ENCODE assay signal across 10 mouse cellular contexts in the genomic region with DNA sequence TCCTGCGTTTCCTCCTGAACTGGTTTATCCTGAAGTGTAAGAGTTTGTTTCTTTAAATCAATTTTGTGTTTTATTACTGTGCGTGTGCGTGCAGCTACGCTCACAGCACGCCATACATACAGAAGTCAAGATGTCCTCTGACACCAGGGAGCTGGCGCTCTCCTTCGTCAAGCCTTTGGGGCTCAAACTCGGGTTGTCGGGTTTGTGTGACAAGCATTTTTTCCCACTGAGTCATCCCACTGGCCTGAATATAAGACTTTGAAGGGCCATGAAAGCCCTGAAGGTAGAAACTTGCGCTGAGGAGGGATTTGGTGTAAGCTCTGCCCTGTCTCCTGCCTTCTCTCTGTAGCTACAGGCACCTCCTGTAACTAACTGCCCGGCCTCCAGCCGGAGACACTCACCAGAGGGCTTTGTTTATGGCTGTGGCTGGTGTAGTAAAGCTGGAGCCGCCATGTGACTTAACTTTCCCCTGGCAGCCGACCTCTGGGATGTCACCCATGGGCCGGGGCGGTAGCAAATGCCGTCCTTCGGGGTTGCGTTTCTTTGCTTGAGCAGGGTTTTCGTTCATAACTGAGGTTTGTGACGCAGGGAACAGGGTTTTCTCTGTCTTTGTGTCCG. TPM values are rescaled to one million over a fixed set of nuclear protein-coding genes. Genes with fewer than 3 reads are reported as not detected.
DNase-seq lines count a peak whose midpoint lies in the region; ATAC-seq and TF ChIP-seq lines count a peak whose summit lies in the region.
"Had no signal": no experiment of that assay in that cellular context is flagged by ENCODE, and none has a peak within 500 bp of the region (broad histone marks: within the 10 kb centered on the region; RNA-seq: fewer than 3 reads in every experiment).

No protein-coding gene starts in this region.

- H3K36me3 ChIP-seq in lung, embryonic 15.5 days: peaks cover 25% of the 10 kb centered on the region; the same call in 1 of the 2 replicates
- peaks cover 17% of the 10 kb centered on the region for H3K36me3 ChIP-seq in forebrain, embryonic 12.5 days (replicated peaks)
- H3K36me3 ChIP-seq in kidney, postnatal 0 days (ENCODE audit: insufficient read depth, low read length): peaks cover 4% of the 10 kb centered on the region; the same call in 1 of the 2 replicates
- H3K36me3 ChIP-seq in stomach, embryonic 14.5 days (ENCODE audit: control insufficient read depth, insufficient read depth, low read length): peaks cover 19% of the 10 kb centered on the region

- H3K27me3 ChIP-seq in lung, embryonic 15.5 days: no peaks in the 10 kb centered on the region
- H3K27me3 ChIP-seq in forebrain, embryonic 12.5 days: no peaks in the 10 kb centered on the region
- H3K27me3 ChIP-seq in kidney, postnatal 0 days (ENCODE audit: insufficient read depth, low read length): no peaks in the 10 kb centered on the region
- H3K27me3 ChIP-seq in stomach, embryonic 14.5 days (ENCODE audit: control insufficient read depth, insufficient read depth, low read length): no peaks in the 10 kb centered on the region

- 38% methylated on average over 22 of the region's 22 CpGs for WGBS in lung, embryonic 15.5 days
- WGBS in forebrain, embryonic 12.5 days: 68% methylated on average over 22 of the region's 22 CpGs
- WGBS in kidney, postnatal 0 days: 49% methylated on average over 22 of the region's 22 CpGs
- 38% methylated on average over 22 of the region's 22 CpGs for WGBS in stomach, embryonic 14.5 days

- ATAC-seq in lung, embryonic 15.5 days (ENCODE audit: borderline replicate concordance, extremely low read depth, low FRiP score, low TSS enrichment): peak; percentile 6; the same call in 1 of the 2 replicates
- no peak for ATAC-seq in forebrain, embryonic 12.5 days (ENCODE audit: low FRiP score)
- no peak for ATAC-seq in kidney, postnatal 0 days (replicated peaks; ENCODE audit: low FRiP score, low read depth)
- no peak for ATAC-seq in stomach, embryonic 14.5 days (ENCODE audit: insufficient number of reproducible peaks, insufficient read depth, low FRiP score, low read depth)
- no peak for ATAC-seq in megakaryocyte progenitor cell, adult 5-6 weeks (replicated peaks; ENCODE audit: poor library complexity)

- H3K4me2 ChIP-seq in lung, embryonic 15.5 days: peak overlapping the region; percentile 39
- H3K4me2 ChIP-seq in forebrain, embryonic 12.5 days: no peak overlapping the region
- peak overlapping the region; percentile 8; the same call in 1 of the 2 replicates for H3K4me2 ChIP-seq in kidney, postnatal 0 days (ENCODE audit: low read length)
- peak overlapping the region; percentile 27 for H3K4me2 ChIP-seq in stomach, embryonic 14.5 days (replicated peaks; ENCODE audit: low read depth, low read length)

- peaks cover 69% of the 10 kb centered on the region for H3K4me1 ChIP-seq in lung, embryonic 15.5 days
- peaks cover 51% of the 10 kb centered on the region for H3K4me1 ChIP-seq in forebrain, embryonic 12.5 days
- peaks cover 60% of the 10 kb centered on the region for H3K4me1 ChIP-seq in kidney, postnatal 0 days (replicated peaks; ENCODE audit: insufficient read depth, low read length)
- H3K4me1 ChIP-seq in stomach, embryonic 14.5 days (ENCODE audit: control insufficient read depth, insufficient read depth, low read length): peaks cover 48% of the 10 kb centered on the region

- no peaks in the 10 kb centered on the region for H3K9me3 ChIP-seq in lung, embryonic 15.5 days
- no peaks in the 10 kb centered on the region for H3K9me3 ChIP-seq in forebrain, embryonic 12.5 days
- no peaks in the 10 kb centered on the region for H3K9me3 ChIP-seq in kidney, postnatal 0 days (replicated peaks; ENCODE audit: low read length)
- no peaks in the 10 kb centered on the region for H3K9me3 ChIP-seq in stomach, embryonic 14.5 days (ENCODE audit: control insufficient read depth, low read depth, low read length)

- DNase-seq in lung, adult 18-20 months: no peak
- no peak for DNase-seq in kidney, postnatal 0 days (ENCODE audit: low spot score)
- no peak for DNase-seq in MN1 (ENCODE audit: low spot score)
- DNase-seq in left cerebral cortex, adult 18-20 months (ENCODE audit: low spot score in 2 of 2): no peak

- H3K27ac ChIP-seq in lung, embryonic 15.5 days: peak overlapping the region; percentile 90
- H3K27ac ChIP-seq in forebrain, embryonic 12.5 days: peak overlapping the region; percentile 71
- peak overlapping the region; percentile 88 for H3K27ac ChIP-seq in kidney, postnatal 0 days
- H3K27ac ChIP-seq in stomach, embryonic 14.5 days (ENCODE audit: low read length): peak overlapping the region; percentile 93

- no peak overlapping the region for H3K4me3 ChIP-seq in lung, embryonic 15.5 days
- no peak overlapping the region for H3K4me3 ChIP-seq in forebrain, embryonic 12.5 days (replicated peaks)
- no peak overlapping the region for H3K4me3 ChIP-seq in kidney, postnatal 0 days (replicated peaks; ENCODE audit: low read depth, low read length)
- no peak overlapping the region for H3K4me3 ChIP-seq in stomach, embryonic 14.5 days (ENCODE audit: low read depth, low read length)

- TF ChIP-seq CTCF in kidney, postnatal 0 days (IDR thresholded peaks at IDR 0.05; ENCODE audit: low read depth): no peak; the same call in 1 of the 2 replicates

- H3K9ac ChIP-seq in lung, embryonic 15.5 days: 0 out of 2 replicates have a peak overlapping the region, but pooled peaks have one; percentile 20
- H3K9ac ChIP-seq in forebrain, embryonic 12.5 days: no peak overlapping the region
- H3K9ac ChIP-seq in kidney, postnatal 0 days (ENCODE audit: low read depth, low read length): 0 out of 2 replicates have a peak overlapping the region, but pooled peaks have one; percentile 43
- H3K9ac ChIP-seq in stomach, embryonic 14.5 days (replicated peaks; ENCODE audit: low read depth, low read length): peak overlapping the region; percentile 18; the same call in 1 of the 2 replicates

RNA-seq across cellular contexts. Expression of a gene that starts 30.7 kb away (rescaled TPM):
- polyA plus RNA-seq in lung, embryonic 15.5 days (2015; fragmentation: Nextera tagmentation; extraction: Ambion mirVana): 0.10 TPM in 1 of 2 replicates, not detected in the other
- polyA plus RNA-seq in forebrain, embryonic 12.5 days (2016; fragmentation: Nextera tagmentation; extraction: Ambion mirVana): not detected in 2 replicates
- not detected in 2 replicates for polyA plus RNA-seq in kidney, postnatal 0 days (2015; fragmentation: Nextera tagmentation; extraction: Ambion mirVana)
- polyA plus RNA-seq in stomach, embryonic 14.5 days (2014; fragmentation: Nextera tagmentation; extraction: Ambion mirVana): not detected in 2 replicates
- not detected in 2 replicates for total RNA-seq in megakaryocyte progenitor cell, adult 5-6 weeks (2015)
- not detected in 2 replicates for total RNA-seq in megakaryocyte progenitor cell, adult 5-6 weeks (2017)
- total RNA-seq in left cerebral cortex, adult 18-20 months (2021): not detected
- total RNA-seq: hematopoietic stem cell, adult 5-6 weeks had no signal
- polyA plus RNA-seq: brain, embryonic 14.5 days had no signal

RNA-seq across cellular contexts. Expression of a gene that starts 43.4 kb away (rescaled TPM):
- 44.0 and 48.0 TPM in 2 replicates for polyA plus RNA-seq in lung, embryonic 15.5 days (2015; fragmentation: Nextera tagmentation; extraction: Ambion mirVana)
- polyA plus RNA-seq in forebrain, embryonic 12.5 days (2016; fragmentation: Nextera tagmentation; extraction: Ambion mirVana): 43.2 and 44.5 TPM in 2 replicates
- 35.6 and 39.9 TPM in 2 replicates for polyA plus RNA-seq in kidney, postnatal 0 days (2015; fragmentation: Nextera tagmentation; extraction: Ambion mirVana)
- polyA plus RNA-seq in stomach, embryonic 14.5 days (2014; fragmentation: Nextera tagmentation; extraction: Ambion mirVana): 35.7 and 37.0 TPM in 2 replicates
- total RNA-seq in megakaryocyte progenitor cell, adult 5-6 weeks (2015): 17.0 and 18.4 TPM in 2 replicates
- total RNA-seq in megakaryocyte progenitor cell, adult 5-6 weeks (2017): 23.3 and 25.7 TPM in 2 replicates
- 10 to 100 TPM; 34.9 to 37.9 TPM for total RNA-seq in left cerebral cortex, adult 18-20 months (2021)

RNA-seq across cellular contexts. Expression of a gene that starts 47.5 kb away (rescaled TPM):
- 15.5 and 16.2 TPM in 2 replicates for polyA plus RNA-seq in lung, embryonic 15.5 days (2015; fragmentation: Nextera tagmentation; extraction: Ambion mirVana)
- 14.6 and 14.8 TPM in 2 replicates for polyA plus RNA-seq in forebrain, embryonic 12.5 days (2016; fragmentation: Nextera tagmentation; extraction: Ambion mirVana)
- polyA plus RNA-seq in kidney, postnatal 0 days (2015; fragmentation: Nextera tagmentation; extraction: Ambion mirVana): 21.3 TPM in 2 replicates
- polyA plus RNA-seq in stomach, embryonic 14.5 days (2014; fragmentation: Nextera tagmentation; extraction: Ambion mirVana): 18.1 and 19.7 TPM in 2 replicates
- 14.1 TPM in 2 replicates for total RNA-seq in megakaryocyte progenitor cell, adult 5-6 weeks (2015)
- total RNA-seq in megakaryocyte progenitor cell, adult 5-6 weeks (2017): 4.6 and 6.5 TPM in 2 replicates
- total RNA-seq in left cerebral cortex, adult 18-20 months (2021): 10 to 100 TPM; 20.7 to 21.6 TPM
